Mouse (Mus musculus): Measurements from ENCODE around the gene Hip1r. TPM values are rescaled to one million over a fixed set of nuclear protein-coding genes. Genes with fewer than 3 reads are reported as not detected.
"Not testable (repeated sequence)": the region's sequence is repeated elsewhere in the genome, so short reads cannot be mapped to it uniquely, and the experiment has no call there.

The Hip1r gene
- total and polyA plus RNA-seq, 2 experiments: 9.7 to 11.5 TPM

DNA sequence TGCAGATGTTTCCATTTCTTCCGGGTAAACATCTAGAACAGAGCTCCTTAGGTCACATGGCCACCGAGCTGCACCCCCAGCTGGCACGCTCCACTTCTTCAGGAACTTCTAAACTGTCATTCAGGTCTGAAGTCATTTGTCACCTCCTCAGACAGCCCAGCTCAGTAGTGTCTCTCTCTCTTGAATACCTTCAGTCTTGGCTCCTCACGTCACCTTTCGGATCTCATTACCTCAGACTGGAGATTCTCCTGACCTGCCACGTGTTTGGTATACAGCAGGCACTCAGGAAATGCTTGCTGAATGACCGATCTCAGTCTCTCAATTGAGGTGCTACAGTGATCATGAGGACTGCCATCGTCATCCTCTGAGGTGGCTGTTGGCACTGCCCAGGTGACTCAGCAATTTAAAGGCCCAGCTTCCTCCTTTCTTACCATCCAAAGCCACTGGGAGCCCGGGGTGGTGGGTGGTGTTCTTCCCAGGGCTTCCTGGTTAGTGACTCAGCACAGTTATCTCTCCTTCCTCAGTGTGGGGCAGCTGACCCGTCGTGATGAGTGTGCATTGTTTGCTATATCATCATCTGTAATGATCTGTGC, 78.6 kb downstream of the Hip1r start:
- TF ChIP-seq POLR2A (IDR thresholded peaks at IDR 0.05; ENCODE audit: extremely low read depth, insufficient read depth, low read length): no peak
- no peak for TF ChIP-seq CTCF (IDR thresholded peaks at IDR 0.05; ENCODE audit: low read depth, low read length)
- no peak for DNase-seq (ENCODE audit: extremely low read depth, low read depth, low spot score)
- Histone ChIP-seq H3K4me1 (ENCODE audit: control insufficient read depth, insufficient read depth, low read length) (no peaks in the 10 kb centered on the region), H3K9ac (ENCODE audit: low read depth, low read length) (no peak overlapping the region), H3K79me2 (ENCODE audit: control insufficient read depth, insufficient read depth, low read length) (no peaks in the 10 kb centered on the region), H3K36me3 (ENCODE audit: control insufficient read depth, insufficient read depth, low read length) (no peaks in the 10 kb centered on the region), H3K27me3 (ENCODE audit: control insufficient read depth, insufficient read depth, low read length) (no peaks in the 10 kb centered on the region), H3K27ac (replicated peaks; ENCODE audit: insufficient read depth, low read depth, low read length) (no peak overlapping the region), H3K4me3 (ENCODE audit: insufficient read depth, low read depth, low read length) (no peak overlapping the region)
- 77% methylated on average over 11 of the region's 11 CpGs for whole genome bisulfite sequencing

DNA sequence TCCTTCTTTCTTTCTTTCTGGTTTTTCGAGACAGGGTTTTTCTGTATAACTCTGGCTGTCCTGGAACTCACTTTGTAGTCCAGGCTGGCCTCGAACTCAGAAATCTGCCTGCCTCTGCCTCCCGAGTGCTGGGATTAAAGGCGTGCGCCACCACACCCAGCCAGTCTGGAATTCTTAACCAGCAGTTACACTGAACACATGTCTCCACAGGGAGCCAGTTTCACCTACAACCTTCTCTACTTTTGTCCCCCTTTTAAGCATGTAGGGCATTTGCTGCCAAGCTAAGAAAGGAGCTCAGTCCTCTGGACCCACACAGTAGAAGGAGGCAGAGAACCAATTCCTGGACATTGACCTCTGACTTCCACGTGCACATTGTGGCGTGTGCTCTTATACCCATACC, 79.2 kb downstream of the Hip1r start:
- not testable (repeated sequence) for H3K27ac ChIP-seq (replicated peaks; ENCODE audit: insufficient read depth, low read depth, low read length); H3K4me3 ChIP-seq (ENCODE audit: insufficient read depth, low read depth, low read length); H3K9ac ChIP-seq (ENCODE audit: low read depth, low read length); H3K79me2 ChIP-seq (ENCODE audit: control insufficient read depth, insufficient read depth, low read length); H3K36me3 ChIP-seq (ENCODE audit: control insufficient read depth, insufficient read depth, low read length); H3K4me1 ChIP-seq (ENCODE audit: control insufficient read depth, insufficient read depth, low read length); DNase-seq (ENCODE audit: extremely low read depth, low read depth, low spot score); H3K27me3 ChIP-seq (ENCODE audit: control insufficient read depth, insufficient read depth, low read length)
- WGBS: 81% methylated on average over 7 of the region's 7 CpGs

Other genes starting within 250 kb of the Hip1r start
- 29.1 and 44.2 TPM in 2 replicates for gene Rsrc2, start 224.2 kb upstream of the Hip1r start, total RNA-seq (2014; rRNA removed)
- gene Rsrc2, start 224.2 kb upstream of the Hip1r start, polyA plus RNA-seq (2012; rRNA removed): 3.7 and 7.0 TPM in 2 replicates
- 0.37 and 0.94 TPM in 2 replicates for gene Kntc1, start 223.9 kb upstream of the Hip1r start, total RNA-seq (2014; rRNA removed)
- gene Kntc1, start 223.9 kb upstream of the Hip1r start, polyA plus RNA-seq (2012; rRNA removed): 0.04 and 0.26 TPM in 2 replicates
- gene Hcar2, start 108.1 kb upstream of the Hip1r start, total RNA-seq (2014; rRNA removed): 0.18 and 1.1 TPM in 2 replicates
- gene Hcar2, start 108.1 kb upstream of the Hip1r start, polyA plus RNA-seq (2012; rRNA removed): 0.25 and 0.32 TPM in 2 replicates
- gene Hcar1, start 93.6 kb upstream of the Hip1r start, total RNA-seq (2014; rRNA removed): under 0.01 and 0.09 TPM in 2 replicates
- gene Hcar1, start 93.6 kb upstream of the Hip1r start, polyA plus RNA-seq (2012; rRNA removed): 0.04 TPM in 1 of 2 replicates, not detected in the other
- gene Denr, start 66.5 kb upstream of the Hip1r start, total RNA-seq (2014; rRNA removed): 12.5 and 15.5 TPM in 2 replicates
- 27.5 and 37.9 TPM in 2 replicates for gene Denr, start 66.5 kb upstream of the Hip1r start, polyA plus RNA-seq (2012; rRNA removed)
- gene Gm43518, start 46.2 kb upstream of the Hip1r start, total RNA-seq (2014; rRNA removed): 1.2 TPM in 1 of 2 replicates, not detected in the other
- 0.31 TPM in 1 of 2 replicates, not detected in the other for gene Gm43518, start 46.2 kb upstream of the Hip1r start, polyA plus RNA-seq (2012; rRNA removed)
- 2.1 and 2.2 TPM in 2 replicates for gene Ccdc62, start 42.9 kb upstream of the Hip1r start, total RNA-seq (2014; rRNA removed)
- 1.8 and 3.2 TPM in 2 replicates for gene Ccdc62, start 42.9 kb upstream of the Hip1r start, polyA plus RNA-seq (2012; rRNA removed)
- gene Vps37b, start 58.6 kb downstream of the Hip1r start, total RNA-seq (2014; rRNA removed): 4.4 and 6.2 TPM in 2 replicates
- 27.3 and 31.4 TPM in 2 replicates for gene Vps37b, start 58.6 kb downstream of the Hip1r start, polyA plus RNA-seq (2012; rRNA removed)
- 0.74 and 0.87 TPM in 2 replicates for gene Abcb9, start 122.2 kb downstream of the Hip1r start, total RNA-seq (2014; rRNA removed)
- 2.4 and 2.5 TPM in 2 replicates for gene Abcb9, start 122.2 kb downstream of the Hip1r start, polyA plus RNA-seq (2012; rRNA removed)
- gene Ogfod2, start 138.7 kb downstream of the Hip1r start, total RNA-seq (2014; rRNA removed): 38.5 and 46.6 TPM in 2 replicates
- 65.3 and 74.6 TPM in 2 replicates for gene Ogfod2, start 138.7 kb downstream of the Hip1r start, polyA plus RNA-seq (2012; rRNA removed)
- gene Arl6ip4, start 142.5 kb downstream of the Hip1r start, total RNA-seq (2014; rRNA removed): 18.0 and 19.3 TPM in 2 replicates
- 23.6 and 26.2 TPM in 2 replicates for gene Arl6ip4, start 142.5 kb downstream of the Hip1r start, polyA plus RNA-seq (2012; rRNA removed)

All from liver, adult 2 months (tissue).